Mouse (Mus musculus) erythroblast, embryonic 14.5 days (primary cell): ENCODE data around the gene Rpl9. TPM values are rescaled to one million over a fixed set of nuclear protein-coding genes. Genes with fewer than 3 reads are reported as not detected.

Source experiments
- H3K27me3 ChIP-seq: 2 replicates; pipeline ENCODE4 v1.6.1; 2012; ENCODE audit warnings: inconsistent platforms; ENCODE audit not compliant: control insufficient read depth
- H3K36me3 ChIP-seq: 2 replicates; pipeline ENCODE4 v1.6.1; 2012; ENCODE audit warnings: mild to moderate bottlenecking, inconsistent platforms; ENCODE audit not compliant: control insufficient read depth
- H3K4me1 ChIP-seq: 2 replicates; pipeline ENCODE4 v1.6.1; 2012; ENCODE audit warnings: inconsistent platforms; ENCODE audit not compliant: control insufficient read depth
- H3K4me3 ChIP-seq: replicated peaks from 2 replicates; pipeline ENCODE3; 2012; ENCODE audit warnings: moderate library complexity, mild to moderate bottlenecking, inconsistent platforms
- H3K9me3 ChIP-seq: 2 replicates; pipeline ENCODE4 v1.6.1; 2012; ENCODE audit warnings: low read length, inconsistent platforms, mixed read lengths; ENCODE audit not compliant: control insufficient read depth
- GATA1 ChIP-seq: IDR thresholded peaks from 2 replicates; pipeline ENCODE4 v1.6.1; 2012; ENCODE audit warnings: low read length, inconsistent platforms, mixed read lengths
- TAL1 ChIP-seq: IDR thresholded peaks from 3 replicates; pipeline ENCODE4 v1.6.1; 2012; ENCODE audit warnings: low read length, inconsistent platforms, mixed read lengths
- polyA plus RNA-seq: library from polyadenylated mRNA; stranded (reverse); fragments of >175 nt; gene quantifications from 2 replicates; pipeline ENCODE4 v1.2.3, GENCODE M21; 2012

Gene Rpl9
- polyA plus RNA-seq, 1 experiment: 7.0 TPM

- Histone ChIP-seq H3K4me1 (peaks cover 25% of the 10 kb centered on the region), H3K36me3 (peaks cover 47% of the 10 kb centered on the region), H3K9me3 (no peaks in the 10 kb centered on the region), H3K27me3 (no peaks in the 10 kb centered on the region), H3K4me3 (no peak overlapping the region)
- no peak for TF ChIP-seq GATA1
- TF ChIP-seq TAL1: no peak
These were observed 4.0 kb downstream of the Rpl9 start for GRCm38 (mm10) chr5:65387008-65387867.

- no peaks in the 10 kb centered on the region for H3K9me3 ChIP-seq
- H3K4me3 ChIP-seq: no peak overlapping the region
- no peaks in the 10 kb centered on the region for H3K27me3 ChIP-seq
- peaks cover 45% of the 10 kb centered on the region for H3K36me3 ChIP-seq
- TF ChIP-seq TAL1 (no peak), GATA1 (no peak)
- H3K4me1 ChIP-seq: peaks cover 23% of the 10 kb centered on the region
These were observed 5.5 kb downstream of the Rpl9 start for GRCm38 (mm10) chr5:65385704-65386103.

GRCm38 (mm10) chr5:65374746-65375145 is 16.5 kb downstream of the Rpl9 start:
- H3K4me3 ChIP-seq: no peak overlapping the region

GRCm38 (mm10) chr5:65371551-65371950 is 19.7 kb downstream of the Rpl9 start:
- H3K36me3 ChIP-seq: no peaks in the 10 kb centered on the region; the same call in 1 of the 2 replicates
- no peak for TF ChIP-seq GATA1
- TF ChIP-seq TAL1: no peak
- peaks cover 6% of the 10 kb centered on the region for H3K4me1 ChIP-seq

More at GRCm38 (mm10) chr5:65374746-65375145, 16.5 kb downstream of the Rpl9 start:
- Histone ChIP-seq H3K9me3 (no peaks in the 10 kb centered on the region), H3K36me3 (peaks cover 7% of the 10 kb centered on the region; the same call in 1 of the 2 replicates), H3K4me1 (peaks cover 6% of the 10 kb centered on the region), H3K27me3 (no peaks in the 10 kb centered on the region)
- TF ChIP-seq GATA1 (no peak), TAL1 (no peak)

GRCm38 (mm10) chr5:65367837-65368236 is 23.4 kb downstream of the Rpl9 start:
- peaks cover 13% of the 10 kb centered on the region for H3K27me3 ChIP-seq
- no peaks in the 10 kb centered on the region for H3K36me3 ChIP-seq
- H3K4me1 ChIP-seq: no peaks in the 10 kb centered on the region; the same call in 1 of the 2 replicates
- TF ChIP-seq TAL1 (no peak), GATA1 (no peak)
- H3K4me3 ChIP-seq: no peak overlapping the region
- no peaks in the 10 kb centered on the region for H3K9me3 ChIP-seq

More at GRCm38 (mm10) chr5:65371551-65371950, 19.7 kb downstream of the Rpl9 start:
- Histone ChIP-seq H3K4me3 (no peak overlapping the region), H3K9me3 (no peaks in the 10 kb centered on the region), H3K27me3 (peaks cover 8% of the 10 kb centered on the region)

- TF ChIP-seq TAL1 (no peak), GATA1 (no peak)
- Histone ChIP-seq H3K4me1 (no peaks in the 10 kb centered on the region), H3K9me3 (peaks cover 3% of the 10 kb centered on the region; the same call in 1 of the 2 replicates)
These were observed 33.5 kb downstream of the Rpl9 start for GRCm38 (mm10) chr5:65357771-65358170.

GRCm38 (mm10) chr5:65356851-65357250 is 34.4 kb downstream of the Rpl9 start:
- Histone ChIP-seq H3K9me3 (peaks cover 3% of the 10 kb centered on the region; the same call in 1 of the 2 replicates), H3K4me3 (no peak overlapping the region), H3K36me3 (no peaks in the 10 kb centered on the region), H3K4me1 (no peaks in the 10 kb centered on the region), H3K27me3 (no peaks in the 10 kb centered on the region)
- TF ChIP-seq TAL1: no peak

More at GRCm38 (mm10) chr5:65357771-65358170, 33.5 kb downstream of the Rpl9 start:
- Histone ChIP-seq H3K4me3 (no peak overlapping the region), H3K27me3 (no peaks in the 10 kb centered on the region), H3K36me3 (no peaks in the 10 kb centered on the region)

GRCm38 (mm10) chr5:65354985-65355384 is 36.3 kb downstream of the Rpl9 start:
- peaks cover 3% of the 10 kb centered on the region; the same call in 1 of the 2 replicates for H3K9me3 ChIP-seq
- no peak overlapping the region for H3K4me3 ChIP-seq
- H3K4me1 ChIP-seq: no peaks in the 10 kb centered on the region
- H3K27me3 ChIP-seq: no peaks in the 10 kb centered on the region
- no peaks in the 10 kb centered on the region for H3K36me3 ChIP-seq
- TF ChIP-seq GATA1 (no peak), TAL1 (no peak)

- H3K4me1 ChIP-seq: no peaks in the 10 kb centered on the region
These were observed 37.1 kb downstream of the Rpl9 start for GRCm38 (mm10) chr5:65354097-65354496.

GRCm38 (mm10) chr5:65350508-65350907 is 40.7 kb downstream of the Rpl9 start:
- Histone ChIP-seq H3K4me3 (no peak overlapping the region), H3K27me3 (no peaks in the 10 kb centered on the region), H3K4me1 (no peaks in the 10 kb centered on the region), H3K9me3 (peaks cover 3% of the 10 kb centered on the region; the same call in 1 of the 2 replicates), H3K36me3 (no peaks in the 10 kb centered on the region)
- TF ChIP-seq TAL1: no peak
- TF ChIP-seq GATA1: no peak

More at GRCm38 (mm10) chr5:65354097-65354496, 37.1 kb downstream of the Rpl9 start:
- no peak overlapping the region for H3K4me3 ChIP-seq
- H3K9me3 ChIP-seq: peaks cover 3% of the 10 kb centered on the region; the same call in 1 of the 2 replicates
- H3K36me3 ChIP-seq: no peaks in the 10 kb centered on the region
- TF ChIP-seq TAL1 (no peak), GATA1 (no peak)
- H3K27me3 ChIP-seq: no peaks in the 10 kb centered on the region
